Mouse (Mus musculus): ENCODE data around the gene A030003K21Rik. TPM values are rescaled to one million over a fixed set of nuclear protein-coding genes. Genes with fewer than 3 reads are reported as not detected.

Gene A030003K21Rik
- polyA plus RNA-seq, 1 experiment from 2014 or later = not detected

DNA sequence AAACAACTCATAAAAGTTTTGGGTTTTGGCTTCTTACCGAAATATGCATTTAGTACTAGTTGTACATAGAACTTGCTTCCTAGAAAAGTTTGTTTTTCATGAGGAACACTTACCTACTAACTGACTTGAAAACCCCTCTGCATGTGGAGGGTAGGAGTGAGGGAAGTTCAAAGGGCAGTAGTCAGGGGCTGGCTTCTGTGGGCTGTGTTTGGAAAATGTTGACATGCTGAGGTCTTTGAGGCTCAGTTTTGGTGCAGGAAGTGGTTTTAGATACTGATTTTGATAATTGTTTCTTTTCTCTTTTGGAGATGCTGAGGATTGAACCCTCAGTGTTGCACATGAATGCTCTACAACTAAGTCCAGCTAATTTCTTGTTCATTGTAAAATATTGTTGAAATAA, 42.6 kb downstream of the A030003K21Rik start:
- no peak overlapping the region for H3K4me2 ChIP-seq

DNA sequence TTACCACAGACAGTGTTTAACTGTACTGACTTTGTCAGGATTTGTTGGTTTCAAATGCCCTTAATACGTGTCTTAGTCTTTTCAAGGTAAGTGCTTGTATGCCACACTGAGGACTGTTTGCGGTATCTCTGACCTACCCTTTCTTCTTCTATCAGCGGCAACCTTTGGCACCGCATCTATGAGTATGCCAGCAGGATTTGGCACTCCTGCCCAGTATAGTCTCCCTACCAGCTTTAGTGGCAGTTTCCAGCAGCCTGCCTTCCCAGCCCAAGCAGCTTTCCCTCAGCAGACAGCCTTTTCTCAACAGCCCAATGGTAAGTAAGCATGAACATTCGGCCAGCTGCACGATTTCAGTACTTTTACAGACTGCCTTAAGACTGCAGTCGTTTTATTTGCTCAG, 49.9 kb downstream of the A030003K21Rik start:
- ATAC-seq (ENCODE audit: low FRiP score, low read depth) = no peak
- Histone ChIP-seq H3K36me3 (peaks cover 30% of the 10 kb centered on the region), H3K27me3 (no peaks in the 10 kb centered on the region), H3K4me1 (replicated peaks) (no peaks in the 10 kb centered on the region), H3K9ac (no peak overlapping the region), H3K27ac (replicated peaks) (no peak overlapping the region), H3K4me3 (no peak overlapping the region), H3K9me3 (no peaks in the 10 kb centered on the region), H3K4me2 (no peak overlapping the region)
- 93% methylated on average over 7 of the region's 7 CpGs for WGBS

More for the DNA sequence above, 42.6 kb downstream of the A030003K21Rik start:
- no peaks in the 10 kb centered on the region for H3K9me3 ChIP-seq
- no peak overlapping the region for H3K4me3 ChIP-seq
- ATAC-seq (ENCODE audit: low FRiP score, low read depth) = no peak
- H3K27ac ChIP-seq (replicated peaks) = no peak overlapping the region
- H3K36me3 ChIP-seq = peaks cover 18% of the 10 kb centered on the region; the same call in 1 of the 2 replicates
- H3K27me3 ChIP-seq = no peaks in the 10 kb centered on the region
- H3K9ac ChIP-seq = no peak overlapping the region
- H3K4me1 ChIP-seq (replicated peaks) = no peaks in the 10 kb centered on the region
- 97% methylated on average over 1 of the region's 1 CpGs for WGBS

Other genes starting within 250 kb of the A030003K21Rik start
- gene Mff, start 218.5 kb downstream of the A030003K21Rik start, polyA plus RNA-seq (2015; fragmentation: Nextera tagmentation; extraction: Ambion mirVana) = 368 and 374 TPM in 2 replicates
- 0.21 TPM in 1 of 2 replicates, not detected in the other for gene Tm4sf20, start 174.9 kb downstream of the A030003K21Rik start, polyA plus RNA-seq (2015; fragmentation: Nextera tagmentation; extraction: Ambion mirVana)
- gene Gm47791, start 172.1 kb downstream of the A030003K21Rik start, polyA plus RNA-seq (2015; fragmentation: Nextera tagmentation; extraction: Ambion mirVana) = not detected in 2 replicates
- 26.6 TPM in 2 replicates for gene Agfg1, start 103.9 kb downstream of the A030003K21Rik start, polyA plus RNA-seq (2015; fragmentation: Nextera tagmentation; extraction: Ambion mirVana)
- gene A030005L19Rik, start 30.1 kb downstream of the A030003K21Rik start, polyA plus RNA-seq (2015; fragmentation: Nextera tagmentation; extraction: Ambion mirVana) = 0.19 and 0.28 TPM in 2 replicates
- not detected in 2 replicates for gene A030014E15Rik, start 18.5 kb downstream of the A030003K21Rik start, polyA plus RNA-seq (2015; fragmentation: Nextera tagmentation; extraction: Ambion mirVana)
- not detected in 2 replicates for gene Gm6217, start 12.0 kb downstream of the A030003K21Rik start, polyA plus RNA-seq (2015; fragmentation: Nextera tagmentation; extraction: Ambion mirVana)
- gene Gm7544, start 12.6 kb upstream of the A030003K21Rik start, polyA plus RNA-seq (2015; fragmentation: Nextera tagmentation; extraction: Ambion mirVana) = not detected in 2 replicates
- not detected in 2 replicates for gene Gm47955, start 16.9 kb upstream of the A030003K21Rik start, polyA plus RNA-seq (2015; fragmentation: Nextera tagmentation; extraction: Ambion mirVana)
- gene Gm47959, start 57.2 kb upstream of the A030003K21Rik start, polyA plus RNA-seq (2015; fragmentation: Nextera tagmentation; extraction: Ambion mirVana) = not detected in 2 replicates
- 0.98 and 1.1 TPM in 2 replicates for gene Slc19a3, start 95.1 kb upstream of the A030003K21Rik start, polyA plus RNA-seq (2015; fragmentation: Nextera tagmentation; extraction: Ambion mirVana)
- gene Krtap28-10, start 99.1 kb upstream of the A030003K21Rik start, polyA plus RNA-seq (2015; fragmentation: Nextera tagmentation; extraction: Ambion mirVana) = not detected in 2 replicates
- gene Gm47969, start 101.5 kb upstream of the A030003K21Rik start, polyA plus RNA-seq (2015; fragmentation: Nextera tagmentation; extraction: Ambion mirVana) = not detected in 2 replicates
- not detected in 2 replicates for gene A030005K14Rik, start 116.0 kb upstream of the A030003K21Rik start, polyA plus RNA-seq (2015; fragmentation: Nextera tagmentation; extraction: Ambion mirVana)
- not detected in 2 replicates for gene Krtap28-13, start 117.5 kb upstream of the A030003K21Rik start, polyA plus RNA-seq (2015; fragmentation: Nextera tagmentation; extraction: Ambion mirVana)
- not detected in 2 replicates for gene Ccl20, start 173.4 kb upstream of the A030003K21Rik start, polyA plus RNA-seq (2015; fragmentation: Nextera tagmentation; extraction: Ambion mirVana)
- gene Daw1, start 216.4 kb upstream of the A030003K21Rik start, polyA plus RNA-seq (2015; fragmentation: Nextera tagmentation; extraction: Ambion mirVana) = 1.1 and 2.0 TPM in 2 replicates